Mouse (Mus musculus): ENCODE results near the gene Eif4e. TPM values are rescaled to one million over a fixed set of nuclear protein-coding genes. Genes with fewer than 3 reads are reported as not detected.

Gene Eif4e
- 251 TPM for polyA plus RNA-seq (2014; fragmentation: Illumina TruSeq; extraction: RNeasy Lipid Tissue Mini Kit (QIAGEN cat#74804); ENCODE audit: low read depth, low replicate concordance)

GRCm38 (mm10) chr3:138526073-138526915 lies at the start of gene Eif4e:
Gene Eif4e, plus strand, starts transcription at chr3:138526179.

GRCm38 (mm10) chr3:138489327-138490033 lies 36.5 kb upstream of the Eif4e start, which contains the start of gene Metap1:
Gene Metap1, minus strand, starts transcription at chr3:138489515.

Other genes with a start within 250 kb of the Eif4e start
- not detected for gene Adh6a, start 212.9 kb upstream of the Eif4e start, polyA plus RNA-seq (2014; fragmentation: Illumina TruSeq; extraction: RNeasy Lipid Tissue Mini Kit (QIAGEN cat#74804); ENCODE audit: low read depth, low replicate concordance)
- not detected for gene Adh6b, start 184.4 kb upstream of the Eif4e start, polyA plus RNA-seq (2014; fragmentation: Illumina TruSeq; extraction: RNeasy Lipid Tissue Mini Kit (QIAGEN cat#74804); ENCODE audit: low read depth, low replicate concordance)
- gene Adh4, start 110.7 kb upstream of the Eif4e start, polyA plus RNA-seq (2014; fragmentation: Illumina TruSeq; extraction: RNeasy Lipid Tissue Mini Kit (QIAGEN cat#74804); ENCODE audit: low read depth, low replicate concordance), result not detected
- gene Adh5, start 83.1 kb upstream of the Eif4e start, polyA plus RNA-seq (2014; fragmentation: Illumina TruSeq; extraction: RNeasy Lipid Tissue Mini Kit (QIAGEN cat#74804); ENCODE audit: low read depth, low replicate concordance), result 233 TPM
- gene Metap1, start 36.7 kb upstream of the Eif4e start, polyA plus RNA-seq (2014; fragmentation: Illumina TruSeq; extraction: RNeasy Lipid Tissue Mini Kit (QIAGEN cat#74804); ENCODE audit: low read depth, low replicate concordance), result 73.4 TPM
- 16.7 TPM for gene Tspan5, start 216.0 kb downstream of the Eif4e start, polyA plus RNA-seq (2014; fragmentation: Illumina TruSeq; extraction: RNeasy Lipid Tissue Mini Kit (QIAGEN cat#74804); ENCODE audit: low read depth, low replicate concordance)